Comparison of ENCODE assay signal across 8 mouse cellular contexts in genomic region chr11:106788775-106789459, GRCm38 (mm10). TPM values are rescaled to one million over a fixed set of nuclear protein-coding genes. Genes with fewer than 3 reads are reported as not detected.
A peak's percentile ranks its signal among the peaks of the same experiment; 100 is the strongest.
DNase-seq lines count a peak whose midpoint lies in the region; ATAC-seq and TF ChIP-seq lines count a peak whose summit lies in the region.

Ddx5 (minus strand) TSS chr11:106789185.
Cep95 (plus strand) TSS chr11:106789252.

- H3K9ac ChIP-seq in embryonic facial prominence, embryonic 15.5 days = peak within 1 kb of the TSS; percentile 93
- peak within 1 kb of the TSS; percentile 100 for H3K9ac ChIP-seq in limb, embryonic 12.5 days (replicated peaks)
- peak within 1 kb of the TSS; percentile 99 for H3K9ac ChIP-seq in midbrain, embryonic 14.5 days (replicated peaks; ENCODE audit: low read length)

- H3K4me2 ChIP-seq in embryonic facial prominence, embryonic 15.5 days (replicated peaks) = peak within 1 kb of the TSS; percentile 71
- H3K4me2 ChIP-seq in limb, embryonic 12.5 days = peak within 1 kb of the TSS; percentile 73
- H3K4me2 ChIP-seq in midbrain, embryonic 14.5 days (ENCODE audit: low read length) = peak within 1 kb of the TSS; percentile 60

- H3K36me3 ChIP-seq in embryonic facial prominence, embryonic 15.5 days = peaks cover 24% of the 10 kb centered on the region
- peaks cover 47% of the 10 kb centered on the region for H3K36me3 ChIP-seq in limb, embryonic 12.5 days
- peaks cover 38% of the 10 kb centered on the region for H3K36me3 ChIP-seq in midbrain, embryonic 14.5 days (ENCODE audit: control insufficient read depth, insufficient read depth, low read length)
- peaks cover 24% of the 10 kb centered on the region for H3K36me3 ChIP-seq in spleen, adult 2 months (ENCODE audit: control insufficient read depth, insufficient read depth, low read length)

- peaks cover 3% of the 10 kb centered on the region; the same call in 1 of the 2 replicates for H3K4me1 ChIP-seq in bone marrow macrophage, adult 2 months (ENCODE audit: control insufficient read depth, insufficient read depth, low read length)
- H3K4me1 ChIP-seq in embryonic facial prominence, embryonic 15.5 days = peaks cover 20% of the 10 kb centered on the region
- peaks cover 14% of the 10 kb centered on the region for H3K4me1 ChIP-seq in limb, embryonic 12.5 days (replicated peaks)
- H3K4me1 ChIP-seq in midbrain, embryonic 14.5 days (ENCODE audit: control insufficient read depth, insufficient read depth, low read length) = peaks cover 20% of the 10 kb centered on the region
- no peaks in the 10 kb centered on the region; the same call in 1 of the 2 replicates for H3K4me1 ChIP-seq in spleen, adult 2 months (ENCODE audit: control insufficient read depth, insufficient read depth, insufficient read length)

- peak within 1 kb of the TSS; percentile 83 for H3K4me3 ChIP-seq in bone marrow macrophage, adult 2 months (ENCODE audit: insufficient read depth, low read length)
- peak within 1 kb of the TSS; percentile 82 for H3K4me3 ChIP-seq in embryonic facial prominence, embryonic 15.5 days (replicated peaks)
- H3K4me3 ChIP-seq in limb, embryonic 12.5 days (replicated peaks) = peak within 1 kb of the TSS; percentile 91
- peak within 1 kb of the TSS; percentile 95 for H3K4me3 ChIP-seq in midbrain, embryonic 14.5 days (replicated peaks; ENCODE audit: low read depth, low read length)
- peak within 1 kb of the TSS; percentile 93 for H3K4me3 ChIP-seq in spleen, adult 2 months (ENCODE audit: extremely low read depth, insufficient read depth, insufficient read length)

- H3K27ac ChIP-seq in bone marrow macrophage, adult 2 months (ENCODE audit: insufficient read depth, low read depth, low read length) = peak within 1 kb of the TSS; percentile 96
- H3K27ac ChIP-seq in embryonic facial prominence, embryonic 15.5 days (replicated peaks) = peak within 1 kb of the TSS; percentile 100
- H3K27ac ChIP-seq in limb, embryonic 12.5 days = peak within 1 kb of the TSS; percentile 99
- peak within 1 kb of the TSS; percentile 98 for H3K27ac ChIP-seq in midbrain, embryonic 14.5 days (replicated peaks; ENCODE audit: low read depth, low read length)
- peak within 1 kb of the TSS; percentile 100 for H3K27ac ChIP-seq in spleen, adult 2 months (ENCODE audit: insufficient read depth, low read length)

- peak; percentile 98 for DNase-seq in B cell, adult 2 months
- DNase-seq in heart, adult 8-10 months (ENCODE audit: low spot score) = peak; percentile 98
- peak; percentile 98 to 99 for DNase-seq in kidney, adult 8-10 months
- DNase-seq in midbrain, embryonic 14.5 days = peak; percentile 97
- DNase-seq in spleen, adult 2 months (ENCODE audit: low read depth in 1 of 2, low spot score in 2 of 2) = peak; percentile 97 to 99

- under 1% methylated on average over 58 of the region's 58 CpGs for WGBS in embryonic facial prominence, embryonic 15.5 days
- under 1% methylated on average over 58 of the region's 58 CpGs for WGBS in limb, embryonic 12.5 days
- under 1% methylated on average over 58 of the region's 58 CpGs for WGBS in midbrain, embryonic 14.5 days
- under 1% methylated on average over 58 of the region's 58 CpGs for WGBS in spleen, adult 2 months

- TF ChIP-seq POLR2A in bone marrow macrophage, adult 2 months (IDR thresholded peaks at IDR 0.05; ENCODE audit: borderline replicate concordance, low read depth, low read length) = peak; percentile 9; the same call in 1 of the 2 replicates
- TF ChIP-seq POLR2A in spleen, adult 2 months (IDR thresholded peaks at IDR 0.05; ENCODE audit: low read depth, low read length) = peak; percentile 32

- no peaks in the 10 kb centered on the region for H3K9me3 ChIP-seq in embryonic facial prominence, embryonic 15.5 days (replicated peaks)
- H3K9me3 ChIP-seq in limb, embryonic 12.5 days = no peaks in the 10 kb centered on the region
- no peaks in the 10 kb centered on the region for H3K9me3 ChIP-seq in midbrain, embryonic 14.5 days (ENCODE audit: control insufficient read depth, low read length)

- TF ChIP-seq CTCF in bone marrow macrophage, adult 2 months (IDR thresholded peaks at IDR 0.05; ENCODE audit: low read depth, low read length) = no peak
- TF ChIP-seq CTCF in spleen, adult 2 months (IDR thresholded peaks at IDR 0.05; ENCODE audit: extremely low read depth, insufficient read depth, insufficient read length, insufficient replicate concordance) = peak; percentile 6; the same call in 1 of the 2 replicates

- ATAC-seq in embryonic facial prominence, embryonic 15.5 days (ENCODE audit: insufficient number of reproducible peaks, low FRiP score, low TSS enrichment, low read depth) = peak; percentile 93
- ATAC-seq in limb, embryonic 12.5 days (ENCODE audit: insufficient number of reproducible peaks, insufficient read depth, low FRiP score, low TSS enrichment, low read depth) = peak; percentile 87
- ATAC-seq in midbrain, embryonic 14.5 days (ENCODE audit: low FRiP score, low TSS enrichment) = peak; percentile 92

- no peaks in the 10 kb centered on the region for H3K27me3 ChIP-seq in embryonic facial prominence, embryonic 15.5 days
- no peaks in the 10 kb centered on the region for H3K27me3 ChIP-seq in limb, embryonic 12.5 days
- no peaks in the 10 kb centered on the region for H3K27me3 ChIP-seq in midbrain, embryonic 14.5 days (ENCODE audit: control insufficient read depth, insufficient read depth, low read length)
- no peaks in the 10 kb centered on the region for H3K27me3 ChIP-seq in spleen, adult 2 months (ENCODE audit: control insufficient read depth, insufficient read depth, low read length)

RNA-seq across cellular contexts. Expression of gene Ddx5, which starts in this region (rescaled TPM):
- 1,156 and 1,201 TPM in 2 replicates for polyA plus RNA-seq in bone marrow macrophage, adult 2 months (2012; ENCODE audit: insufficient read depth, insufficient read length, missing spikeins)
- polyA plus RNA-seq in embryonic facial prominence, embryonic 15.5 days (2015; fragmentation: Nextera tagmentation; extraction: Ambion mirVana) = 297 and 314 TPM in 2 replicates
- total RNA-seq in heart, adult 8-10 months (2022) = 100 to 1,000 TPM; 247 to 395 (median 323) TPM
- 420 and 426 TPM in 2 replicates for polyA plus RNA-seq in limb, embryonic 12.5 days (2016; fragmentation: Nextera tagmentation; extraction: Ambion mirVana)
- 470 and 537 TPM in 2 replicates for polyA plus RNA-seq in midbrain, embryonic 14.5 days (2014; fragmentation: Nextera tagmentation; extraction: Ambion mirVana)
- 608 and 672 TPM in 2 replicates for polyA plus RNA-seq in spleen, adult 2 months (2012; rRNA removed)

RNA-seq across cellular contexts. Expression of gene Cep95, which starts in this region (rescaled TPM):
- 24.4 and 26.6 TPM in 2 replicates for polyA plus RNA-seq in bone marrow macrophage, adult 2 months (2012; ENCODE audit: insufficient read depth, insufficient read length, missing spikeins)
- polyA plus RNA-seq in embryonic facial prominence, embryonic 15.5 days (2015; fragmentation: Nextera tagmentation; extraction: Ambion mirVana) = 23.1 and 23.6 TPM in 2 replicates
- 1 to 10 TPM; 3.3 to 6.1 (median 5.3) TPM for total RNA-seq in heart, adult 8-10 months (2022)
- polyA plus RNA-seq in limb, embryonic 12.5 days (2016; fragmentation: Nextera tagmentation; extraction: Ambion mirVana) = 27.3 and 30.4 TPM in 2 replicates
- 13.9 and 14.4 TPM in 2 replicates for polyA plus RNA-seq in midbrain, embryonic 14.5 days (2014; fragmentation: Nextera tagmentation; extraction: Ambion mirVana)
- polyA plus RNA-seq in spleen, adult 2 months (2012; rRNA removed) = 2.0 and 2.1 TPM in 2 replicates

Comparison
In these comparisons a context has a peak if more than half of its experiments do, and no peak if none do; other contexts are left out.
1. Peak in every context shown above with its lines: DNase-seq, ATAC-seq, H3K4me3 ChIP-seq and H3K27ac ChIP-seq.